Comparison of ENCODE assay signal across 14 mouse cellular contexts in the genomic region with DNA sequence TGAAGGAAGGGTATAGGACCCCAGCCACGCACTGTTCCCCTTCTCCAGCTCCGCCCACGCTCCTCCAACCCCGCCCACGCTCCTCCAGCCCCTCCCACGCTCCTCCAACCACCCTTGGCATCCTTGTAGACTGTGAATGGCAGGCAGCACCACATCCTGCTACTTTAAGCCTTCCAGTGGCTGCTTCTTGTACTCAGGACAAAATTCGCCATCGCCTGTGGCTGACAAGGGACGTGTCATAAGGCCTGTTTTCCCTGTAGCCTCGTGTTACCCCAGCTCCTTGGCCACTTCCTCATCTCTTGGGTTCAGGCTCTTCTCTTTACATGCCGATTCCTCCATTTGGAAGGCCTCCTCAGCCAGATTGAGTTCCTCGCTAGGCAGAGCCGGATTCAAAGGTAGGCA. TPM values are rescaled to one million over a fixed set of nuclear protein-coding genes. Genes with fewer than 3 reads are reported as not detected.
DNase-seq lines count a peak whose midpoint lies in the region; ATAC-seq and TF ChIP-seq lines count a peak whose summit lies in the region.
"Had no signal": no experiment of that assay in that cellular context is flagged by ENCODE, and none has a peak within 500 bp of the region (broad histone marks: within the 10 kb centered on the region; RNA-seq: fewer than 3 reads in every experiment).

No protein-coding gene starts in this region.

- no peak for TF ChIP-seq CTCF in intestine, postnatal 0 days (IDR thresholded peaks at IDR 0.05; ENCODE audit: low read depth)
- no peak for TF ChIP-seq CTCF in small intestine, adult 2 months (IDR thresholded peaks at IDR 0.05; ENCODE audit: extremely low read depth, insufficient read length, insufficient replicate concordance, low read depth, low read length)
- no peak for TF ChIP-seq CTCF in midbrain, postnatal 0 days (IDR thresholded peaks at IDR 0.05)

- ATAC-seq in intestine, embryonic 15.5 days, result no peak
- no peak for ATAC-seq in intestine, postnatal 0 days
- ATAC-seq in intestine, embryonic 16.5 days, result no peak
- no peak for ATAC-seq in midbrain, postnatal 0 days (ENCODE audit: low FRiP score)

- H3K36me3 ChIP-seq in intestine, embryonic 15.5 days, result no peaks in the 10 kb centered on the region
- no peaks in the 10 kb centered on the region for H3K36me3 ChIP-seq in intestine, postnatal 0 days (ENCODE audit: control insufficient read depth, insufficient read depth)
- no peaks in the 10 kb centered on the region for H3K36me3 ChIP-seq in intestine, embryonic 16.5 days (ENCODE audit: control insufficient read depth, insufficient read depth, low read length)
- H3K36me3 ChIP-seq in small intestine, adult 2 months (ENCODE audit: control insufficient read depth, insufficient read depth, low read length), result no peaks in the 10 kb centered on the region
- H3K36me3 ChIP-seq in midbrain, postnatal 0 days (ENCODE audit: insufficient read depth, low read length), result no peaks in the 10 kb centered on the region
- H3K36me3 ChIP-seq: heart, embryonic 15.5 days; neural tube, embryonic 13.5 days had no signal

- TF ChIP-seq POLR2A in small intestine, adult 2 months (IDR thresholded peaks at IDR 0.05; ENCODE audit: low read depth, low read length), result no peak

- no peak overlapping the region for H3K4me3 ChIP-seq in intestine, embryonic 15.5 days (replicated peaks)
- no peak overlapping the region for H3K4me3 ChIP-seq in intestine, postnatal 0 days (ENCODE audit: low read depth, low read length)
- H3K4me3 ChIP-seq in intestine, embryonic 16.5 days (ENCODE audit: low read length), result no peak overlapping the region
- H3K4me3 ChIP-seq in small intestine, adult 2 months (ENCODE audit: low read depth, low read length), result peak overlapping the region; percentile 34
- H3K4me3 ChIP-seq in midbrain, postnatal 0 days (ENCODE audit: low read depth, low read length), result no peak overlapping the region
- H3K4me3 ChIP-seq: heart, embryonic 15.5 days; neural tube, embryonic 13.5 days had no signal

- no peaks in the 10 kb centered on the region for H3K27me3 ChIP-seq in intestine, embryonic 15.5 days (replicated peaks)
- no peaks in the 10 kb centered on the region for H3K27me3 ChIP-seq in intestine, postnatal 0 days (replicated peaks; ENCODE audit: control insufficient read depth, insufficient read depth, low read length)
- no peaks in the 10 kb centered on the region for H3K27me3 ChIP-seq in intestine, embryonic 16.5 days (replicated peaks; ENCODE audit: control insufficient read depth, insufficient read depth, low read length)
- H3K27me3 ChIP-seq in small intestine, adult 2 months (ENCODE audit: control insufficient read depth, insufficient read depth, low read length), result no peaks in the 10 kb centered on the region
- no peaks in the 10 kb centered on the region for H3K27me3 ChIP-seq in midbrain, postnatal 0 days (ENCODE audit: insufficient read depth, low read length)
- H3K27me3 ChIP-seq: neural tube, embryonic 13.5 days had no signal

- 46% methylated on average over 13 of the region's 13 CpGs for WGBS in intestine, embryonic 15.5 days
- WGBS in intestine, postnatal 0 days, result 53% methylated on average over 13 of the region's 13 CpGs
- WGBS in intestine, embryonic 16.5 days, result 53% methylated on average over 13 of the region's 13 CpGs
- WGBS in small intestine, adult 2 months, result 37% methylated on average over 13 of the region's 13 CpGs
- WGBS in midbrain, postnatal 0 days, result 51% methylated on average over 13 of the region's 13 CpGs

- peak; percentile 56 for DNase-seq in ES-CJ7 (ENCODE audit: low read depth, low spot score)
- no peak for DNase-seq in left cerebral cortex, adult 11 months (ENCODE audit: low spot score)
- no peak for DNase-seq in midbrain, postnatal 0 days (ENCODE audit: low spot score)
- no peak for DNase-seq in layer of hippocampus, adult 11-12 months (ENCODE audit: low spot score)
- DNase-seq: adrenal gland, postnatal 14 days; cerebellum, postnatal 14 days had no signal

- H3K27ac ChIP-seq in intestine, embryonic 15.5 days, result peak overlapping the region; percentile 28; the same call in 1 of the 2 replicates
- no peak overlapping the region for H3K27ac ChIP-seq in intestine, postnatal 0 days (ENCODE audit: low read depth, low read length)
- no peak overlapping the region for H3K27ac ChIP-seq in intestine, embryonic 16.5 days (ENCODE audit: low read length)
- peak overlapping the region; percentile 38; the same call in 1 of the 2 replicates for H3K27ac ChIP-seq in small intestine, adult 2 months (ENCODE audit: insufficient read depth, low read depth, low read length)
- H3K27ac ChIP-seq in midbrain, postnatal 0 days (ENCODE audit: low read depth, low read length), result no peak overlapping the region
- H3K27ac ChIP-seq: heart, embryonic 15.5 days; neural tube, embryonic 13.5 days had no signal

- H3K9ac ChIP-seq in intestine, embryonic 15.5 days, result no peak overlapping the region
- H3K9ac ChIP-seq in intestine, postnatal 0 days (ENCODE audit: low read depth, low read length), result no peak overlapping the region
- peak overlapping the region; percentile 37 for H3K9ac ChIP-seq in intestine, embryonic 16.5 days (ENCODE audit: low read depth, low read length)
- no peak overlapping the region for H3K9ac ChIP-seq in midbrain, postnatal 0 days (replicated peaks; ENCODE audit: low read length, poor library complexity, severe bottlenecking)
- H3K9ac ChIP-seq: heart, embryonic 15.5 days; neural tube, embryonic 13.5 days had no signal

- no peaks in the 10 kb centered on the region for H3K9me3 ChIP-seq in intestine, embryonic 15.5 days
- no peaks in the 10 kb centered on the region for H3K9me3 ChIP-seq in intestine, postnatal 0 days (ENCODE audit: control insufficient read depth)
- no peaks in the 10 kb centered on the region for H3K9me3 ChIP-seq in intestine, embryonic 16.5 days (ENCODE audit: control insufficient read depth, low read length)
- no peaks in the 10 kb centered on the region for H3K9me3 ChIP-seq in midbrain, postnatal 0 days (ENCODE audit: low read length)
- H3K9me3 ChIP-seq: heart, embryonic 15.5 days; neural tube, embryonic 13.5 days had no signal

- H3K4me1 ChIP-seq in intestine, embryonic 15.5 days (replicated peaks), result peaks cover 31% of the 10 kb centered on the region
- H3K4me1 ChIP-seq in intestine, postnatal 0 days (replicated peaks; ENCODE audit: control insufficient read depth, insufficient read depth, low read length), result peaks cover 6% of the 10 kb centered on the region; the same call in 1 of the 2 replicates
- peaks cover 33% of the 10 kb centered on the region for H3K4me1 ChIP-seq in intestine, embryonic 16.5 days (ENCODE audit: control insufficient read depth, insufficient read depth, low read length)
- peaks cover 30% of the 10 kb centered on the region for H3K4me1 ChIP-seq in small intestine, adult 2 months (ENCODE audit: control insufficient read depth, insufficient read depth, insufficient read length, low read length)
- H3K4me1 ChIP-seq in midbrain, postnatal 0 days (ENCODE audit: insufficient read depth, low read length), result no peaks in the 10 kb centered on the region

- H3K4me2 ChIP-seq in intestine, embryonic 15.5 days (replicated peaks), result no peak overlapping the region; the same call in 1 of the 2 replicates
- H3K4me2 ChIP-seq in intestine, postnatal 0 days (replicated peaks; ENCODE audit: low read depth), result no peak overlapping the region
- H3K4me2 ChIP-seq in intestine, embryonic 16.5 days (ENCODE audit: low read depth, low read length), result no peak overlapping the region
- no peak overlapping the region for H3K4me2 ChIP-seq in midbrain, postnatal 0 days (ENCODE audit: low read depth, low read length, poor library complexity, severe bottlenecking)
- H3K4me2 ChIP-seq: heart, embryonic 15.5 days; neural tube, embryonic 13.5 days had no signal

RNA-seq across cellular contexts. Expression of a gene that starts 8.5 kb away (rescaled TPM):
- 1,110 and 1,149 TPM in 2 replicates for polyA plus RNA-seq in intestine, embryonic 15.5 days (2015; fragmentation: Nextera tagmentation; extraction: Ambion mirVana)
- polyA plus RNA-seq in intestine, postnatal 0 days (2015; fragmentation: Nextera tagmentation; extraction: Ambion mirVana), result 787 and 833 TPM in 2 replicates
- 1,298 and 1,309 TPM in 2 replicates for polyA plus RNA-seq in intestine, embryonic 16.5 days (2015; fragmentation: Nextera tagmentation; extraction: Ambion mirVana)
- 637 and 2,134 TPM in 2 replicates for polyA plus RNA-seq in small intestine, adult 2 months (2012; rRNA removed)
- not detected in 2 replicates for total RNA-seq in midbrain, postnatal 0 days (2014; rRNA removed)
- not detected in 2 replicates for polyA plus RNA-seq in midbrain, postnatal 0 days (2015; fragmentation: Nextera tagmentation; extraction: Ambion mirVana)
- total RNA-seq: layer of hippocampus, adult 18-20 months had no signal
- polyA plus RNA-seq: neural tube, embryonic 13.5 days had no signal

RNA-seq across cellular contexts. Expression of a gene that starts 13.1 kb away (rescaled TPM):
- 47.6 and 51.7 TPM in 2 replicates for polyA plus RNA-seq in intestine, embryonic 15.5 days (2015; fragmentation: Nextera tagmentation; extraction: Ambion mirVana)
- 40.1 TPM in 2 replicates for polyA plus RNA-seq in intestine, postnatal 0 days (2015; fragmentation: Nextera tagmentation; extraction: Ambion mirVana)
- polyA plus RNA-seq in intestine, embryonic 16.5 days (2015; fragmentation: Nextera tagmentation; extraction: Ambion mirVana), result 56.3 and 57.4 TPM in 2 replicates
- polyA plus RNA-seq in small intestine, adult 2 months (2012; rRNA removed), result 62.5 and 105 TPM in 2 replicates
- 37.0 and 42.8 TPM in 2 replicates for total RNA-seq in midbrain, postnatal 0 days (2014; rRNA removed)
- 42.4 and 43.4 TPM in 2 replicates for polyA plus RNA-seq in midbrain, postnatal 0 days (2015; fragmentation: Nextera tagmentation; extraction: Ambion mirVana)

RNA-seq across cellular contexts. Expression of a gene that starts 21.4 kb away (rescaled TPM):
- 44.0 and 47.5 TPM in 2 replicates for polyA plus RNA-seq in intestine, embryonic 15.5 days (2015; fragmentation: Nextera tagmentation; extraction: Ambion mirVana)
- 16.8 and 17.0 TPM in 2 replicates for polyA plus RNA-seq in intestine, postnatal 0 days (2015; fragmentation: Nextera tagmentation; extraction: Ambion mirVana)
- 34.5 and 36.1 TPM in 2 replicates for polyA plus RNA-seq in intestine, embryonic 16.5 days (2015; fragmentation: Nextera tagmentation; extraction: Ambion mirVana)
- 18.9 and 26.0 TPM in 2 replicates for polyA plus RNA-seq in small intestine, adult 2 months (2012; rRNA removed)
- 14.1 and 14.9 TPM in 2 replicates for total RNA-seq in midbrain, postnatal 0 days (2014; rRNA removed)
- polyA plus RNA-seq in midbrain, postnatal 0 days (2015; fragmentation: Nextera tagmentation; extraction: Ambion mirVana), result 14.8 and 14.9 TPM in 2 replicates

RNA-seq across cellular contexts. Expression of a gene that starts 35.6 kb away (rescaled TPM):
- 0.23 and 0.42 TPM in 2 replicates for polyA plus RNA-seq in intestine, embryonic 15.5 days (2015; fragmentation: Nextera tagmentation; extraction: Ambion mirVana)
- polyA plus RNA-seq in intestine, postnatal 0 days (2015; fragmentation: Nextera tagmentation; extraction: Ambion mirVana), result 0.21 TPM in 1 of 2 replicates, not detected in the other
- 0.21 and 0.55 TPM in 2 replicates for polyA plus RNA-seq in intestine, embryonic 16.5 days (2015; fragmentation: Nextera tagmentation; extraction: Ambion mirVana)
- polyA plus RNA-seq in small intestine, adult 2 months (2012; rRNA removed), result 0.13 TPM in 1 of 2 replicates, not detected in the other
- 1.7 TPM in 1 of 2 replicates, not detected in the other for total RNA-seq in midbrain, postnatal 0 days (2014; rRNA removed)
- polyA plus RNA-seq in midbrain, postnatal 0 days (2015; fragmentation: Nextera tagmentation; extraction: Ambion mirVana), result 0.17 TPM in 1 of 2 replicates, not detected in the other
- total RNA-seq: adrenal gland, postnatal 14 days; liver, adult 2 months had no signal
- polyA plus RNA-seq: heart, embryonic 15.5 days; liver, adult 2 months; neural tube, embryonic 13.5 days had no signal

RNA-seq across cellular contexts. Expression of a gene that starts 35.7 kb away (rescaled TPM):
- 21.6 and 26.8 TPM in 2 replicates for polyA plus RNA-seq in intestine, embryonic 15.5 days (2015; fragmentation: Nextera tagmentation; extraction: Ambion mirVana)
- 7.2 and 7.6 TPM in 2 replicates for polyA plus RNA-seq in intestine, postnatal 0 days (2015; fragmentation: Nextera tagmentation; extraction: Ambion mirVana)
- polyA plus RNA-seq in intestine, embryonic 16.5 days (2015; fragmentation: Nextera tagmentation; extraction: Ambion mirVana), result 21.5 and 23.3 TPM in 2 replicates
- polyA plus RNA-seq in small intestine, adult 2 months (2012; rRNA removed), result 41.3 and 48.8 TPM in 2 replicates
- 4.2 and 4.5 TPM in 2 replicates for total RNA-seq in midbrain, postnatal 0 days (2014; rRNA removed)
- 4.0 and 4.7 TPM in 2 replicates for polyA plus RNA-seq in midbrain, postnatal 0 days (2015; fragmentation: Nextera tagmentation; extraction: Ambion mirVana)

Comparison
In these comparisons a context has a peak if more than half of its experiments do, and no peak if none do; other contexts are left out.
1. H3K27ac ChIP-seq: peak in intestine, embryonic 15.5 days (single experiment) and small intestine, adult 2 months (single experiment); none in intestine, postnatal 0 days (single experiment), intestine, embryonic 16.5 days (single experiment) and midbrain, postnatal 0 days (single experiment).
2. RNA of a gene that starts 8.5 kb away (polyA plus RNA-seq): 637 to 2,134 TPM in small intestine, adult 2 months, 1,298 to 1,309 TPM in intestine, embryonic 16.5 days, 1,110 to 1,149 TPM in intestine, embryonic 15.5 days and 787 to 833 TPM in intestine, postnatal 0 days; not detected in midbrain, postnatal 0 days; every median in the first group is over 100 times any median in the second.